Mouse (Mus musculus): ENCODE data around the gene Olfm1. TPM values are rescaled to one million over a fixed set of nuclear protein-coding genes. Genes with fewer than 3 reads are reported as not detected.

Olfm1 gene
- polyA plus RNA-seq, 1 experiment from 2014 or later: 16.1 TPM

GRCm38 (mm10) chr2:28219625-28220024 is 26.8 kb downstream of the Olfm1 start:
- H3K4me2 ChIP-seq: no peak overlapping the region
- H3K4me1 ChIP-seq (ENCODE audit: insufficient read depth): no peaks in the 10 kb centered on the region
- no peak for DNase-seq
- TF ChIP-seq CTCF (IDR thresholded peaks at IDR 0.05; ENCODE audit: low read depth): no peak
- no peaks in the 10 kb centered on the region for H3K27me3 ChIP-seq (ENCODE audit: insufficient read depth, low read length)
- 0 out of 2 replicates have a peak, but pooled peaks cover 5% of the 10 kb centered on the region for H3K36me3 ChIP-seq (ENCODE audit: insufficient read depth)
- no peak for ATAC-seq (ENCODE audit: insufficient read depth)
- H3K4me3 ChIP-seq (ENCODE audit: low read depth, low read length): no peak overlapping the region
- H3K27ac ChIP-seq (ENCODE audit: low read depth): no peak overlapping the region
- no peak overlapping the region for H3K9ac ChIP-seq
- no peaks in the 10 kb centered on the region for H3K9me3 ChIP-seq (ENCODE audit: low read depth, low read length)
- WGBS: 61% methylated on average over 1 of the region's 1 CpGs

GRCm38 (mm10) chr2:28221803-28222202 is 29.0 kb downstream of the Olfm1 start:
- no peaks in the 10 kb centered on the region for H3K27me3 ChIP-seq (ENCODE audit: insufficient read depth, low read length)
- H3K9me3 ChIP-seq (ENCODE audit: low read depth, low read length): no peaks in the 10 kb centered on the region
- no peak overlapping the region for H3K4me2 ChIP-seq
- no peaks in the 10 kb centered on the region for H3K36me3 ChIP-seq (ENCODE audit: insufficient read depth)
- ATAC-seq (ENCODE audit: insufficient read depth): no peak
- H3K27ac ChIP-seq (ENCODE audit: low read depth): no peak overlapping the region
- no peak overlapping the region for H3K9ac ChIP-seq
- TF ChIP-seq CTCF (IDR thresholded peaks at IDR 0.05; ENCODE audit: low read depth): 0 out of 2 replicates have a peak, but pooled peaks have one; percentile 7
- H3K4me3 ChIP-seq (ENCODE audit: low read depth, low read length): no peak overlapping the region
- WGBS: 55% methylated on average over 2 of the region's 2 CpGs
- H3K4me1 ChIP-seq (ENCODE audit: insufficient read depth): no peaks in the 10 kb centered on the region
- DNase-seq: no peak

GRCm38 (mm10) chr2:28224819-28225218 is 32.0 kb downstream of the Olfm1 start:
- Histone ChIP-seq H3K9ac (no peak overlapping the region), H3K4me2 (no peak overlapping the region), H3K36me3 (ENCODE audit: insufficient read depth) (no peaks in the 10 kb centered on the region), H3K4me1 (ENCODE audit: insufficient read depth) (no peaks in the 10 kb centered on the region), H3K27ac (ENCODE audit: low read depth) (no peak overlapping the region), H3K27me3 (ENCODE audit: insufficient read depth, low read length) (no peaks in the 10 kb centered on the region), H3K4me3 (ENCODE audit: low read depth, low read length) (no peak overlapping the region), H3K9me3 (ENCODE audit: low read depth, low read length) (no peaks in the 10 kb centered on the region)
- no peak for DNase-seq
- 21% methylated on average over 5 of the region's 5 CpGs for WGBS
- ATAC-seq (ENCODE audit: insufficient read depth): no peak
- TF ChIP-seq CTCF (IDR thresholded peaks at IDR 0.05; ENCODE audit: low read depth): no peak

GRCm38 (mm10) chr2:28225906-28226305 is 33.1 kb downstream of the Olfm1 start:
- TF ChIP-seq CTCF (IDR thresholded peaks at IDR 0.05; ENCODE audit: low read depth): no peak
- ATAC-seq (ENCODE audit: insufficient read depth): no peak
- peak; percentile 33 for DNase-seq
- H3K4me1 ChIP-seq (ENCODE audit: insufficient read depth): no peaks in the 10 kb centered on the region
- H3K4me3 ChIP-seq (ENCODE audit: low read depth, low read length): no peak overlapping the region
- WGBS: 50% methylated on average over 3 of the region's 3 CpGs
- H3K27me3 ChIP-seq (ENCODE audit: insufficient read depth, low read length): no peaks in the 10 kb centered on the region
- no peaks in the 10 kb centered on the region for H3K36me3 ChIP-seq (ENCODE audit: insufficient read depth)
- no peak overlapping the region for H3K27ac ChIP-seq (ENCODE audit: low read depth)
- H3K9me3 ChIP-seq (ENCODE audit: low read depth, low read length): no peaks in the 10 kb centered on the region
- H3K4me2 ChIP-seq: no peak overlapping the region
- H3K9ac ChIP-seq: no peak overlapping the region

GRCm38 (mm10) chr2:28226971-28227370 is 34.2 kb downstream of the Olfm1 start:
- no peak overlapping the region for H3K27ac ChIP-seq (ENCODE audit: low read depth)
- H3K4me2 ChIP-seq: no peak overlapping the region
- no peaks in the 10 kb centered on the region for H3K36me3 ChIP-seq (ENCODE audit: insufficient read depth)
- 47% methylated on average over 5 of the region's 5 CpGs for WGBS
- H3K27me3 ChIP-seq (ENCODE audit: insufficient read depth, low read length): no peaks in the 10 kb centered on the region
- no peak overlapping the region for H3K4me3 ChIP-seq (ENCODE audit: low read depth, low read length)
- no peaks in the 10 kb centered on the region for H3K4me1 ChIP-seq (ENCODE audit: insufficient read depth)
- no peak for TF ChIP-seq CTCF (IDR thresholded peaks at IDR 0.05; ENCODE audit: low read depth)
- no peak for DNase-seq
- H3K9me3 ChIP-seq (ENCODE audit: low read depth, low read length): no peaks in the 10 kb centered on the region
- H3K9ac ChIP-seq: no peak overlapping the region
- ATAC-seq (ENCODE audit: insufficient read depth): no peak

- H3K4me1 ChIP-seq (ENCODE audit: insufficient read depth): no peaks in the 10 kb centered on the region
- ATAC-seq (ENCODE audit: insufficient read depth): no peak
- no peaks in the 10 kb centered on the region for H3K9me3 ChIP-seq (ENCODE audit: low read depth, low read length)
- H3K27ac ChIP-seq (ENCODE audit: low read depth): no peak overlapping the region
- H3K27me3 ChIP-seq (ENCODE audit: insufficient read depth, low read length): no peaks in the 10 kb centered on the region
- H3K36me3 ChIP-seq (ENCODE audit: insufficient read depth): no peaks in the 10 kb centered on the region
- H3K4me3 ChIP-seq (ENCODE audit: low read depth, low read length): no peak overlapping the region
- H3K4me2 ChIP-seq: no peak overlapping the region
- TF ChIP-seq CTCF (IDR thresholded peaks at IDR 0.05; ENCODE audit: low read depth): no peak
- WGBS: 60% methylated on average over 8 of the region's 8 CpGs
- H3K9ac ChIP-seq: no peak overlapping the region
- no peak for DNase-seq
Observed at GRCm38 (mm10) chr2:28227589-28228191, 34.9 kb downstream of the Olfm1 start.

GRCm38 (mm10) chr2:28228364-28228763 is 35.6 kb downstream of the Olfm1 start:
- no peak for TF ChIP-seq CTCF (IDR thresholded peaks at IDR 0.05; ENCODE audit: low read depth)
- no peak overlapping the region for H3K4me2 ChIP-seq
- no peak for ATAC-seq (ENCODE audit: insufficient read depth)

More at GRCm38 (mm10) chr2:28228364-28228763, 35.6 kb downstream of the Olfm1 start:
- H3K4me3 ChIP-seq (ENCODE audit: low read depth, low read length): no peak overlapping the region
- H3K9me3 ChIP-seq (ENCODE audit: low read depth, low read length): no peaks in the 10 kb centered on the region
- H3K27me3 ChIP-seq (ENCODE audit: insufficient read depth, low read length): no peaks in the 10 kb centered on the region
- DNase-seq: no peak
- H3K9ac ChIP-seq: no peak overlapping the region
- H3K4me1 ChIP-seq (ENCODE audit: insufficient read depth): no peaks in the 10 kb centered on the region
- H3K36me3 ChIP-seq (ENCODE audit: insufficient read depth): no peaks in the 10 kb centered on the region
- 75% methylated on average over 4 of the region's 4 CpGs for WGBS
- H3K27ac ChIP-seq (ENCODE audit: low read depth): no peak overlapping the region
